Mouse (Mus musculus): ENCODE measurements around the gene Gm21209. TPM values are rescaled to one million over a fixed set of nuclear protein-coding genes. Genes with fewer than 3 reads are reported as not detected.
"Not testable (repeated sequence)": the region's sequence is repeated elsewhere in the genome, so short reads cannot be mapped to it uniquely, and the experiment has no call there.

Gene Gm21209
- not detected in 2 replicates for total RNA-seq (2012; rRNA removed)
- total RNA-seq (2014; rRNA removed): not detected in 2 replicates
- not detected in 2 replicates for polyA plus RNA-seq (2012; ENCODE audit: insufficient read length, low read depth)

GRCm38 (mm10) chrY:49570856-49571255, at the start of gene Gm21209:
Gene Gm21209, plus strand, starts transcription at chrY:49571156.
- in situ Hi-C loops (cut with MboI; ENCODE audit: low pct_ligation_motif_present, low pct_unique_long_range_greater_than_20kb, low sequenced_read_pairs); H3K9me3 ChIP-seq (replicated peaks; ENCODE audit: low read length); H3K36me3 ChIP-seq (replicated peaks in 1 of 2; ENCODE audit: control insufficient read depth in 1 of 2, insufficient read depth in 1 of 2, low read length in 1 of 2); DNase-seq (ENCODE audit: extremely low read depth); H3K4me2 ChIP-seq (ENCODE audit: insufficient read depth, low read depth, poor library complexity, severe bottlenecking); H3K4me1 ChIP-seq (ENCODE audit: control insufficient read depth in 1 of 2, insufficient read depth in 2 of 2); H3K27ac ChIP-seq (ENCODE audit: insufficient read depth, low read depth); H3K79me2 ChIP-seq (replicated peaks; ENCODE audit: control insufficient read depth, extremely low read depth, insufficient read depth, poor library complexity, severe bottlenecking); H3K9ac ChIP-seq (ENCODE audit: insufficient read depth, low read depth); dilution Hi-C loops (cut with MboI; ENCODE audit: extremely low pct_ligation_motif_present, extremely low pct_unique_long_range_greater_than_20kb, low sequenced_read_pairs); H3K27me3 ChIP-seq (replicated peaks); H3K4me3 ChIP-seq (replicated peaks in 1 of 3; ENCODE audit: low read depth in 2 of 3, low read length in 2 of 3, poor library complexity in 1 of 3): not testable (repeated sequence)
